Mouse (Mus musculus) left cerebral cortex, postnatal 36 days (tissue): ENCODE results near the gene Ypel1. TPM values are rescaled to one million over a fixed set of nuclear protein-coding genes. Genes with fewer than 3 reads are reported as not detected.

Experiments used
- microRNA-seq: library from miRNA; unstranded; fragments of <30 nt; microRNA quantifications from one replicate; pipeline ENCODE4 v1.2.0, GENCODE M21; 2022
- total RNA-seq, 2 experiments: library from RNA; stranded (reverse); gene quantifications; 2 replicates each; pipeline ENCODE4 v1.2.3; 2021

Gene Ypel1
- total RNA-seq, 2 experiments from 2014 or later: 42.6 TPM

Small RNAs within 50 kb of the gene (microRNA-seq; reads per million reads assigned to microRNA genes)
- gene Mir130b (82.0 reads per million, percentile 54 among the genes with 10 or more reads in this experiment), gene Mir301b (not detected)

Other genes starting within 250 kb of the Ypel1 start
- 1 to 10 TPM; 6.0 to 6.9 TPM for gene Spag6l, start 240.2 kb upstream of the Ypel1 start, total RNA-seq
- gene Igll1, start 205.7 kb upstream of the Ypel1 start, total RNA-seq: not detected
- 10 to 100 TPM; 53.3 to 76.9 TPM for gene Top3b, start 199.0 kb upstream of the Ypel1 start, total RNA-seq
- gene Vpreb1, start 198.9 kb upstream of the Ypel1 start, total RNA-seq: under 1 TPM in 1 of 2 experiments, not detected in 1; 0.77 TPM
- gene Ppm1f, start 173.2 kb upstream of the Ypel1 start, total RNA-seq: 10 to 100 TPM; 44.9 to 52.7 TPM
- 100 to 1,000 TPM; 478 to 491 TPM for gene Mapk1, start 86.3 kb upstream of the Ypel1 start, total RNA-seq
- gene Ppil2, start 41.6 kb downstream of the Ypel1 start, total RNA-seq: 10 to 100 TPM; 76.3 to 92.1 TPM
- 1 to 10 TPM; 1.4 to 2.2 TPM for gene 2610318N02Rik, start 55.5 kb downstream of the Ypel1 start, total RNA-seq
- gene Sdf2l1, start 62.7 kb downstream of the Ypel1 start, total RNA-seq: 10 to 100 TPM; 19.9 to 34.7 TPM
- gene Ydjc, start 74.9 kb downstream of the Ypel1 start, total RNA-seq: 10 to 100 TPM; 27.5 to 27.6 TPM
- gene Ccdc116, start 77.5 kb downstream of the Ypel1 start, total RNA-seq: 1 to 10 TPM; 2.0 to 2.9 TPM
- gene Ube2l3, start 133.0 kb downstream of the Ypel1 start, total RNA-seq: 100 to 1,000 TPM; 123 to 145 TPM
- 1 to 10 TPM; 1.7 to 2.0 TPM for gene Rimbp3, start 138.9 kb downstream of the Ypel1 start, total RNA-seq
- 1 to 10 TPM; 5.3 to 5.4 TPM for gene Hic2, start 163.9 kb downstream of the Ypel1 start, total RNA-seq
- 100 to 1,000 TPM; 102 to 115 TPM for gene Tmem191c, start 206.4 kb downstream of the Ypel1 start, total RNA-seq